Mouse (Mus musculus): ENCODE measurements around the gene Eif2b1.
"Not testable (repeated sequence)": the region's sequence is repeated elsewhere in the genome, so short reads cannot be mapped to it uniquely, and the experiment has no call there.

Gene Eif2b1

DNA sequence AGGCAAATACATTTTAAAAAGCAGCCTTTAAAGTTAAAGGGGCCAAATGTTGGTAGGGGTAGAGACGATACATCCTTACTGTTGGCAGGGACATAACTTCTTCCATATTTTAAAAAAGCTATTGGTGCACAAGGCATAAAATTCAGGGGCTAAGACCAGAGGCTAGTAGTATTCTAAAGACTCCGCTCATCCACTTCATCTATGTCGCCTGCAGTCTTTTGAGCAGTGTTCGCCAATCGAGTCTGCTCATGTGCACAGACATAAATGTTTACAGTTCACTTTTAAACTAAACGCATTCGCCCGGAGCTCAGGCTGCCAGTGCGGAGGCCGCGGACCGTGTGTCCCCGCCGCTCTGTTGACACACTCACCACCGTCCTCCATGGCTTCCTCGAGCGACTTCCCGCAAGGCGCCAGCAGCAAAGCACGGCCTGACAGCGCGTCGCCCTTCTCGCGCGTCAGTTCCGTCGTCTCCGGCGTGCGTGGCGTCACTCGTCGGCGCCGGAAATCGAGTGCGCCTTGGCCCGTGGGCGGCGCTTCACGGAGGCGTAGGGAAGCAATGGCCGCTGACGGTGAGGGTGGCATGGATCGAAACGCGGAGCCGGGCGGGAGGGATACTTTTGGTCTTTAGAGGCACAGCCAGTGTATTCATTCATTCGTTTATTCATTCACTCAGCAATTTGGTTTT lies at the start of gene Eif2b1, which contains the start of gene Gtf2h3:
Eif2b1 (minus strand) TSS at position 499 of the 685 bp plus-strand sequence.
Gtf2h3 (plus strand) TSS at position 508 of the 685 bp plus-strand sequence.
- peak; percentile 90 for DNase-seq (ENCODE audit: low read depth, low spot score)

DNA sequence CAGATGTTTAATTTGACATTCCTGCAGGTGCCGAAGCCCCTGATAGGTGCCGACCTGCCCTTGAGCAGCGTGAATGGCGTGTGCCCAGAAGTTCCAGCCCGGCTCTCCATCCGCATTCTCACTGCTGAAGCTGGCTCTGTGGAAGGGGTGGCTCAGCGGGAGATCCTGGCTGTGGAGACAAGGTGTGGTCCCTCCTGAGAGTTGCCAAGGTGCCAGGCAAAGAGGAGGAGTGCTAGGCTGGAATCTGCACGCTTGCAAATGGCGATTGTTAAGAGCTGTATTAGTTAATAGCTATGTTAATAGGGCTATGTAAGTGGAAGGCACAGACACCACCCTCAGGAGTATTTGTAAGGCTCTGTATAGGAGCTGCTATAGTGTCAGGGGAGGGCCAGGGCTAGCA lies 45.4 kb upstream of the Eif2b1 start:
- DNase-seq (ENCODE audit: low read depth, low spot score), result no peak

DNA sequence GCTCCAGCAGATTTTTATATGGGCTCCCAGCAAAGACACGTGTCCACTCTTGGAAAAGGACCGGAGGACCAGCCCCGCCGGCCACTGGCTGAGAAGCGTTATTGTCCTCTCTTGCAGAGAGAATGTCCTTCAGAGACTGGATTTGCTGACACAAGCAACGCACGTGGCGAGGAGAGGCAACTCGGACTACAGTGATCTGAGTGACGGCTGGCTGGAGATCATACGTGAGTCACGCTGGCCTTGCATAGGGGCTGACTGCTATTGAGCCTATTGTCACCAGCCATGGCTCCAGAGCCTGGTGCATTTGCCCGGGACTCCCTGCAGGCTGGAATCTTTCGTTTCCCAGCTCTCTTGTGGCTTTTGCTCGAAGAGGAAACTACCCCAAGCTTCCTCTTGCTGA lies 44.0 kb upstream of the Eif2b1 start:
- no peak for DNase-seq (ENCODE audit: low read depth, low spot score)

DNA sequence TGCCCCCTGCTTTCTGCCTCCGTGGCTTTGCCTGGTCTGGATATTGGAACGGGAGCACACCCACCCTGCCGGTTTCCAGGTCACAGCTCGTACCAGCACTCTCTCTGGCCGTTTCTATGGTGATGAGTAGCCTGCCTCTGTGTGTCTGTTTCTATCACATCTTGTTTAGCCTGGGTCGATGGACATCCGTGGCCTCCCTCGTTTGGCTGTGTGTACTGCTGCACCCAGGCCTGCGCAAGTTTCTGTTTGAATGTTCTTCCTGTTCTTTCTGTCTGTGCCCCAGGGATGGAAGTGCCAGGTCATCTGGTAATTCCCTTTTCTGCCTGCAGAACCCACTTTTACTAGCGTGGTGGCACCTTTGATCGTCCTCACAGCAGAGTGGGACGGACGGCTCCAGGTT lies 42.4 kb upstream of the Eif2b1 start:
- DNase-seq (ENCODE audit: low read depth, low spot score), result no peak

DNA sequence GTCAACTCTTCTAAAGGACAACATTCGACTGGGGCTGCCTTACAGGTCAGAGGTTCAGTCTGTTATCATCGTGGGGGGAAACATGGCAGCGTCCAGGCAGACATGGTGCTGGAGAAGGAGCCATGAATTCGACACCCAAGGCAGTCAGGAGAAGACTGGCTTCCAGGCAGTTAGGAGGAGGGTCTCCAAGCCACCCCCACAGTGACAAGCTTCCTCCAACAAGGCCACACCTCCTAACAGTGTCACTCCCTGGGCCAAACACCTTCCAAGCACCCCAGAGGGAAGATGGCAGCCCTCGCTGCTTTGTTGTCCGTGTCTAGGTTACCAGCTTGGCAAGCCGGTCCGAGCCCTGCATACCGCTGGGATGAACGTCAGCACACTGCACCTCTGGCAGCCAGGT lies 39.8 kb upstream of the Eif2b1 start:
- DNase-seq (ENCODE audit: low read depth, low spot score), result no peak

DNA sequence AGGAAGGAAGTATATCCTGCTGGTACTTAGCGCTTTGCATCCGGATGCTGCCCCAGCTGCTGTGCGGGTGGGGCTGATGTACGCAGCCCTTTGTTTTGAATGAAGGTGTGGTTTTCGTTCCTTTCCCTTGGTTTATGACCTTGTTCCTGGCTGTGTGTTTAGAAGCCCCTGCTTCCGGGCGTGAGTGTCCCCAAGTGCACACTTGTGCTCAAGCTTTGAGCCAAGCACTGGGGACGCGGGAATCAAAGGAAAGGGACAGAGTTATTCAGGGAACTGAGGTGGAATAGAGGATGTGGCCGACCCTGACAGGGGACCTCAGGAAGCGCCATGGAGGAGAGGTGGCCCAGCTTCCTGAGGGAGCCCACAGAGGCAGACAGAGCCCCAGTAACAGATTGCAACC lies 35.8 kb upstream of the Eif2b1 start:
- DNase-seq (ENCODE audit: low read depth, low spot score), result no peak

DNA sequence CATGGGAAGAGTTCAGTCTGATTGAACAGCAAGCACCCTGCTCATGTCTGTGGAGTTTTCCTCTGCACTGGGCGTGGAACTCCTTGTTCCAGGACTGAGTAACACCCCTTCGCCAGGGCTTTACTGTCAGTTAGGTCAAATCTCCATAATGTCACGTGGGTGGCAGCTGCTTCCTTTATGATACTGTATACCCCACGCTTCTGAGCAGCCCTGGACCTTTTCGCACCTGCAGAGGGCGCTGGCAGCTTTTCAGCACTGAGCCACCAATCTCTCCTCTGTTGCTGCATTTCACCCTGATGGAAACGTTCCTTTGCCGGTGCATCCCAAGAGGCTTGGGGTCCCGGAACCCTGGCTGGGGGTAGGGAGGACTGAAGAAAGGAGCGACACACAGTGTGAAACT lies 32.0 kb upstream of the Eif2b1 start:
- no peak for DNase-seq (ENCODE audit: low read depth, low spot score)

DNA sequence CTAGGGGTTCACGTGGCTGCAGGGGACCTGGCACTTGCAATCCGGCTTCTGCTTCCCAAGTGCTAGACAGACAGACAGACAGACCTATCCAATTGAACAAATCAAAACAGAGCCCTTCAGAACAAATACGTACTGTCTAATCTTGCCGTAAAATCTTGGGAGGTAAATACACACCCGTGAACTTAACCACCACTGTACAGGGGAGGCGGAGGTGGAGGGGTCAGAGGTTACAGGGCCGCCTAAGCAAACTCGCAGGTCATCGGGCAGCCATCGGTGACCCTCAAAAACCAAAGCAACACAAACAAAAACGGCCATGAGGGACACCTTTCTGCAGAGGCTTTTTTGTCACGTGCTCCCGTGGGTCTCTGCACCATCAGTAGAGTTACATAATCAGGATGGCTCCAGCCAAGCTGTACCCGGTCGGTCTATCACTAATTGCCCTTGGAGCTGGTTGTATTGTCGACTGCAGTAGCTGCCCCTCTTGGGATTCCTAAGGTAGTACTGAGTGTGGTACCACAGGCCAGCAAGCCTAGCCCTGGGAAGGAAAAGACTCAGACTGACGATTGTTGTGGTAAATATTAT lies 26.2 kb upstream of the Eif2b1 start:
- no peak for DNase-seq (ENCODE audit: low read depth, low spot score)

DNA sequence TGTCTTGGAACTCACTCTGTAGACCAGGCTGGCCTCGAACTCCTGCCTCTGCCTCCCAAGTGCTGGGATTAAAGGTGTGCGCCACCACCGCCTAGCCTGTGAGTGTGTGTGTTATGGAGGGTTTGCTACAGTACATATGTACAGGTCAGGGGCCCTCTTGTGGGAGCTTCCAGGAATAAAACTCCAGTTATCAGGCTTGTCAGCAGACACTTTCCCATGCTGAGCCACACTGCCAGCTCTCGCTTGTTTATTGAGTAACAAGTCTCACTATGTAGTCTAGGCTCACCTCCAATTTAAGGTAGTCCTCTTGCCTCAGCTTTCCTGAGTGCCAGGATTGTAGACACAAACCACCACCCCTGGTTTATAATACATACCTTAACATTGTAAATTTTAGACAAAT lies 25.4 kb upstream of the Eif2b1 start:
- no peak for DNase-seq (ENCODE audit: low read depth, low spot score)

DNA sequence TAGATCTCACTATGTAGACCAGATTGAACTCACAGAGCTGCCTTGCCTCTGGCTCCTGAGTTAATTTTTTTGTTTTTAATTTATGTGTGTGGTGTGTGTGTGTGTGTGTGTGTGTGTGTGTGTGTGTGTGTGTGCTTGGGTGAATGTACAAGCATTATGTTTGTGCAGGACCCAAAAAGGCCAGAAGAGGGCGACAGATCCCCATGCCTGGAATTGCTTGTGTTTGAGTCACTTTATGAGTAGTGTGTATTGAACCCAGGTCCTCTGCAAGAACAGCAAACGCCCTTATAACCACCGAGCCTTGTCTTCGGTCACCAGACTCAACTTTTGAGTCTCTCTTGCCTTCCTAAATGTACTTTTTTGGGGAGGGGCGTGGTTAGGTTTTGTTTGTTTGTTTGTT lies 23.4 kb upstream of the Eif2b1 start:
- no peak for DNase-seq (ENCODE audit: low read depth, low spot score)

DNA sequence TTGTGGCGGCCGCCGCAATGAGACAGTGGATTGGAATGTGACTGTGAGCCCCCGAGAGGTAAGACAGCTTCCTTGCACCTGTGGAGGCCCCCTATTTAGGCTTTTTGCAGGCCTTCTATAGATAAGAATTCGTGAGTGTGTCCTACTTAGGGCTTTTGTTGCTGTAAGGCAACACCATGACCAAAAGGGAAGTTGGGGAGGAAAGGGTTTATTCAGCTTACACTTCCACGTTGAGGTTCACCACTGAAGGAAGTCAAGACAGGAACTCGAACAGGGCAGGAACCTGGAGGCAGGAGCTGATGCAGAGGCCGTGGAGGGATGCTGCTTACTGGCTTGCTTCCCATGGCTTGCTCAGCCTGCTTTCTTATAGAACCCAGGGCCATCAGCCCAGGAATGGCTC lies 20.8 kb upstream of the Eif2b1 start:
- DNase-seq (ENCODE audit: low read depth, low spot score), result not testable (repeated sequence)

DNA sequence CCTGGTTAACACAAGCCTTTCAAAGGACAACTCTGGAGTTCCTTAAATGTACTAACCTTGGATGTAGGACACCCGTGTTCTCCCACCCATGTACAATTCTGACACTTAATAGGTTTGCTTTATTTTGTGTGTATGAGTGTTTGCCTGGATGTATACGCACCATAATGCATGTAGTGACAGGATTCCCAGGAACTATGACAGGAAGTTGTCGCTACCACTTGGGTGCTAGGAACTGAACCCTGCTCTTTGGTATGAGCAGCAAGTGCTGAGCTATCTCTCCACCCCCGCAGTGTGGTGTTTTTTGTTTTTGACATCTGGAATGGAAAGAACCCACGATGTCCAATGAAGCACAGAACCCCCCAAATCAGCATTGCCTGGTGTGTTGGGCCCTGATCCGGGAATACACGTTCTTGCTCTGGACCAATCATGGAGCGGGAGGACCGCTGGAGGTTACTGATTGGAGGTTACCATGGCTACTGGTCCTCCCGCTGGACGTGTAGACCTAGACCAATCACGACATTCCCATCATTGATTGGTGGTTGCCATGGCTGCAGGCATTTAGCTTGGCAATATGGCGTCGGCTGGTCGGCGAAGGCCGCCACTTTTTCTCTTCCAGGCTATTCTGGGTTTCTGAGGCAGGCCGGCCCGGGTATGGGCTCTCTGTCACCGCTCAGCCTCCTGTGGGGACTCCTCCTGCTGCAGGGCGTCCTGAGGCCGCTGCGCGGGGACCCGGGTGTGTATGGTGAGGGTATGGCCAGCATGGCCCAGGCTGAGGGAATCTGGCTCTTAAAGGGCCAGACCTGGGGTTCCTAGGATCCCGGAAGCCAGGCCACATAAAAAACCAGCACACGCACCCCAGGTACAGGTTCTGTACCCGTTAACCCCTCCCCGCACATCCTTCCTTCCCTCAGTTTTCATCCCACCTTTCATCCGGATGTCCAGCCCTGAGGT lies 19.6 kb upstream of the Eif2b1 start:
- peak; percentile 97 for DNase-seq (ENCODE audit: low read depth, low spot score)

DNA sequence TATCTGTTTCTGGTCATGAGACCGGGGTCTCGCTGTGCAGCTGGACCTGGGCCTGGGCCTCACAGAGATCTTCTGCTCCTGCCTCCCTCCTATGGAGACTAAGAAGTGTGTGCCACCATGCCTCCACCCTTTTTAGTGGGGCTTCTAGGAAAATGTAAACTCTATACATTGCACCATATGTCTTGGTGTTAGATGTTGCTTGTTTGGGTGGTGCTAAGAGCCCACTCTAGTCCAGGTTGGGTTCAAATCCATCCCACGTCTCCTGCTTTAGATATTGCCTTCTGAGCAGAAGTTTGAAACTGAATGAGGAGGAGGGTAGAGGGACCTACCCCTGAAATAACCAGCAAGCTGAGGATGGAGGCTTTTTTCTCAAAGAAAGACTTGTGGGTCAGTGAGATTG lies 13.8 kb upstream of the Eif2b1 start:
- no peak for DNase-seq (ENCODE audit: low read depth, low spot score)

DNA sequence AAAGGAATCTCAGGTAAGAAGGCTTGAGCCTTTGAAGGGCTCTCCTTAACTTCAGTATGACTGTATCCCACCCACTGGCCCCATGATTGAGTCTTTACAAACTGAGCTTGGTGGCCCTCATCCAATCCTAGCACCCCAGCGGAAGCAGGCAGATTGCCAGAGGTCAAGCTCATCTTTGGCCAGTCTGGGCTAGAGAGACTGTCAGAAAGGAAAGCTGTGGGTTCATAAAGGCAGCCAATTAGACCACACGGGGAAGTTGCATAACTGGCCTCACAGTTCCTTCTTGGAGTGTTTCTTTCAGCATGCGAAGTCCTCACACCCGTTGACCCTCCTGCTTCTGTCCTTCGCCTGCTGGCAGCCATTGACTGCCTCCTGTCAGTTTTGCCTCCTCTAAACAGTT lies 3.6 kb upstream of the Eif2b1 start:
- DNase-seq (ENCODE audit: low read depth, low spot score), result no peak

DNA sequence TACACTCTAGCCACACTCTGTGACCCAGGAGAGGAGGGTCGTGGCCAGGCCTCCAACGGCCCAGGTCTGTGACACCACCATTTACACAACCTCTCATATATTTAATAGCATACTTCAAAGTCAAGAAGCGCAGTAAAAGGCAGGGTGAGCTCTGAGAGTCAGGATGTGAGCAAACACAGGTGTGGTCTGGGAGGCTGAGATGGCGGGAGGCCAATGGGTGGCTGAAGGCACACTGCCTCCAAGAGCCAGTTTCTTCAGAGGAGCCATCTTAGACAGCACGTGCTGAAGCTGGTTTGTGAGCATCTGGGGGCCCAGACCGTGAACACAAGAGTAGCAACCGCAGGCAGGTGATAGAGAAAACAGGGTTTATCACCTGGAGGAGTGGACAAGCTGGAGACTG lies 3.5 kb downstream of the Eif2b1 start:
- DNase-seq (ENCODE audit: low read depth, low spot score), result no peak

DNA sequence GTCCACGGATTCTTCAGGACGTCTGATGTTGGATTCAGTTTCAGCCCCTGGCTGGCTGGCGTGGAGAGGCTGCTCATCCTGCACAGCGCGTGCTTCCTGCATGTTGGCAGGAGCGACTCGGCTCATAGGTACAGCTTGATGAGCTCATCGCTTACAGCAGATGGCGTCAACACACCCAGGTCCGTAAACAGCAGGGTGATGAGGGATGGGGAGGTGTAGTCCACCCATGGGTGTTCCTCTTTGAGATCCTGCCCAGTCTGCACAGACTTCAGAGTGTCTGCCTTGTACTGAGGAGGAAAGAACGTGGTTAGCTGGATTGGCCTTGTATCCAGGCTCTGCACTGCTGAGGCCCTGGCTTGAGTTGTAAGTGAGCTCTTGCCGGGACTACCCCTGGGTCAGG lies 7.9 kb downstream of the Eif2b1 start:
- DNase-seq (ENCODE audit: low read depth, low spot score), result no peak

DNA sequence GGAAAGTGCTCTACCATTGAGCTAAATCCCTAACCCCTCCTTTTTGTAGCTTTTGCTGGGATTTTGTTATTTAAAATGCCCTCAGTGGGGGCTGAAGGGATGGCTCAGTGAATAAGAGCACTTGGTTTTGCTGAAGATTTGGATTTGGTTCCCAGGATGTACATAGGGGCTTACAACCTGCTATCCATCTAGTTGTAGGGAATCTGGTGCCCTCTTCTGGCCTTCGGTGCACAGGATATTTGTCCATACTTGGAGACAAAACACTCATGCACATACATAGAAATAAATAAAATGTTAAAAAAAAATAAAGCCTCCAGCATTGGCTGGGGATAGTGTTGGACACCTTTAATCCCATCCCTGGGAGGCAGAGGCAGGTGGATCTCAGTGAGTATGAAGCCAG lies 23.8 kb downstream of the Eif2b1 start:
- DNase-seq (ENCODE audit: low read depth, low spot score), result no peak

DNA sequence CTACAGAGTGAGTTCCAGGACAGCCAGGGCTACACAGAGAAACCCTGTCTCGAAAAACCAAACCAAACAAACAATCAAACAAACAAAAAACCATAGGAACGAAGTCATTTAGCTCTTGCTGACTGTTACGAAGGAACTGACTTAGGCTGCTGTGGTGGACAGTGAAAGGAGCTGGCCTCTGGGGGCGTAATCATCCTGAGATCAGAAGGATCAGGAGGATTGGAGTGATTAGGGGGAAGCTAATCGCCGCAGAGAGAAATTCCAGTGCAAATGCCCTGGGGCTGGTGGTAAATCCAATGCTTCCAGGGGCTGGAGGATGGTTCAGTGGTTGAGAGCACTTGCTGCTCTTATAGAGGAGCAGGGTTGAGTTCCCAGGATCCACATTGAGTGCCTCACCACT lies 25.3 kb downstream of the Eif2b1 start:
- no peak for DNase-seq (ENCODE audit: low read depth, low spot score)

DNA sequence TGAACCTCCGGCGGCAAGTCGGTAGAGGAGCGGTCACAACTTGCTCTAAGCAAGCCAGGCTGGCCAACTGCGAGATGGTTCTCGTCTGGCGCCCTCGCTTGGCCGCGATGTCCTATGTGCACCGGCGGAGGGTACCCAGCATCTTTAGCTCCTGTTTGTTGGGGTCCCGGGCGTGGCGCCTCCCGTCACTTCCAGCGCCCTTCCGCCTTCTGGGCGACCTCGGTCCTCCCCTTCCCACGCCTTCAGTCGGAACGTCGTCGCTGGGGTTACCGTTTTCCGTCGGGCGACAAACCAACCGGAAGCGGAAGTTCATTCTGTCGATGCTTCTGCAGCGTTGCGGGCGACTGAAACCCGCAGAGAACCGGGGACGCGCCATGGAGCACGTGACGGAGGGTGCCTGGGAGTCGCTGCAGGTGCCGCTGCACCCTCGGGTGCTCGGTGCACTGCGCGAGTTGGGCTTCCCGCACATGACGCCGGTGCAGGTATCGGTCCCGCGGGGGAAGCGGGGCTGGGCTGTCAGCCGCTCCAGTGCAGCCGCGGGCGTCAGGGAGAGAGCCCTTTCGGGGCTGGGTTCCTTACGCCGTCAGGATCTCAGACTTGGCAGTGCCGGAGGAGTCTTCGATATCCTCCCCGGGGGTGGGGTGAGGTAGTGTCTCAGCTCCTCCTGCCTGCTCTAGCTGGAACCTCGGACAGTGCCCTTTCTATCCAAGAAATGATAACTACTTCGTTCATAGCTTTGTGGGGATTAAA lies 26.2 kb downstream of the Eif2b1 start, which contains the start of gene Ddx55:
Ddx55 (plus strand) TSS at position 307 of the 750 bp plus-strand sequence.
- DNase-seq (ENCODE audit: low read depth, low spot score), result peak; percentile 70

DNA sequence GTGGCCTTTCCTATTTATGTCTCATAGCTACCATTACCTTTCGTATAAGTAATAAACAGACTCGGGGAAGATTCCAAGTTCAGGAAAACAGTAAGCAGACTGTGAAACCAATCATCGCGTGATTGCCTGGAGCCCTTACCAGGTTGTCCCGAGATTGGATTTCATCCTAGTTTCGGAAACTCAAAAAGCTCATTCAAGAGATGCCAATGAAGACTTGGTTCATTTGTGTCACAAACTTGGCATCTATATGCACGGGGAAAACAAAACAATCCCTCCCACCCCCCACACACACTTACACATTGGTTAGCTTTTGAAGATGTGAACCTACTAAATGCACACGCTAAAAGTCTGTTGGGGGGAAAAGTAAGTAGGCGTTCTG lies 26.8 kb downstream of the Eif2b1 start:
- DNase-seq (ENCODE audit: low read depth, low spot score), result no peak

DNA sequence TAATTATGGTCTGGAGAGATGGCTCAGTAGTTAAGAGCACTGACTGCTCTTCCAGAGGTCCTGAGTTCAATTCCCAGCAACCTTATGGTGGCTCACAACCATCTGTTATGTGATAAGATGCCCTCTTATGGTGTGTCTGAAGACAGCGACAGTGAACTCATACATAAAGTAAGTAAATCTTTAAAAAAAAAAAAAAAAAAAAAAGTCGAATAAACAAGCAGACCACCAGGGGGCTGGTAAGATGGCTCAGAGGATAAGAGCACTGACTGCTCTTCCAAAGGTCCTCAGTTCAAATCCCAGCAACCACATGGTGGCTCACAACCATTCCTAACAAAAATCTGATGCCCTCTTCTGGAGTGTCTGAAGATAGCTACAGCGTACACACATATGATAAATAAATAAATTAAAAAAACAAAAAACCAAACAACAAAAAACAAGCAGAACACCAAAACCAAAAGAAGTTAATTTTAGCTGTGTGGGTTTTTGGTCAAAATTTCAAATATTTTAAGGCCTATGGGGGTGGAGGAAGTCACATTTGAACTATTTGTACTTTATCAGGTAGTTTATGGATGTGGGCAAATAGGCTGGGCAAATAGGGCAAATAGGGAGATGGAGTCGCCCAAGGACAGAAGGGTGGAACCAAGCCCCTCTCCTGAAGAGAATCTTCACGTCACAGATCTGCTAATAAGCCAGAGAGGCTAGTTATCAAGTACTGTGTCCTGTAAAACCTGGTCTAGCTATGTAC lies 27.4 kb downstream of the Eif2b1 start:
- not testable (repeated sequence) for DNase-seq (ENCODE audit: low read depth, low spot score)

Measured in brain, embryonic 18.5 days (tissue).